Mouse (Mus musculus) stomach, embryonic 14.5 days (tissue): Measurements from ENCODE around the gene Mcpt9. TPM values are rescaled to one million over a fixed set of nuclear protein-coding genes. Genes with fewer than 3 reads are reported as not detected.
"Not testable (repeated sequence)": the region's sequence is repeated elsewhere in the genome, so short reads cannot be mapped to it uniquely, and the experiment has no call there.

Experiments used
- ATAC-seq: fragments of 200-750 bp; cut with Nextera tagmentation; 2 replicates; pipeline ENCODE4 v1.8.0; 2017; ENCODE audit warnings: low read depth, moderate TSS enrichment; ENCODE audit not compliant: insufficient number of reproducible peaks, insufficient read depth, low FRiP score
- H3K27ac ChIP-seq: fragments of 300-500 bp; sonication (generic); 2 replicates; pipeline ENCODE4 v1.5.1; 2014; ENCODE audit warnings: mild to moderate bottlenecking, low read length, moderate library complexity, mixed read lengths
- H3K27me3 ChIP-seq: fragments of 300-500 bp; sonication (generic); 2 replicates; pipeline ENCODE4 v1.6.1; 2014; ENCODE audit warnings: low read length, control low read depth, mixed read lengths; ENCODE audit not compliant: control insufficient read depth, insufficient read depth
- H3K36me3 ChIP-seq: fragments of 300-500 bp; sonication (generic); 2 replicates; pipeline ENCODE4 v1.6.1; 2014; ENCODE audit warnings: mild to moderate bottlenecking, control low read depth, low read length, moderate library complexity, mixed read lengths; ENCODE audit not compliant: control insufficient read depth, insufficient read depth
- H3K4me1 ChIP-seq: fragments of 300-500 bp; sonication (generic); 2 replicates; pipeline ENCODE4 v1.6.1; 2014; ENCODE audit warnings: low read length, control low read depth, mixed read lengths; ENCODE audit not compliant: control insufficient read depth, insufficient read depth
- H3K4me2 ChIP-seq: fragments of 300-500 bp; sonication (generic); replicated peaks from 2 replicates; pipeline ENCODE4 v1.6.1; 2014; ENCODE audit warnings: low read depth, low read length, control low read depth
- H3K4me3 ChIP-seq: fragments of 300-500 bp; sonication (generic); 2 replicates; pipeline ENCODE4 v1.5.1; 2014; ENCODE audit warnings: low read depth, low read length, control low read depth
- H3K9ac ChIP-seq: fragments of 300-500 bp; sonication (generic); replicated peaks from 2 replicates; pipeline ENCODE4 v1.6.1; 2014; ENCODE audit warnings: low read depth, mild to moderate bottlenecking, control low read depth, low read length, moderate library complexity, mixed read lengths
- H3K9me3 ChIP-seq: fragments of 300-500 bp; sonication (generic); 2 replicates; pipeline ENCODE4 v1.6.1; 2016; ENCODE audit warnings: low read depth, low read length, control low read depth; ENCODE audit not compliant: control insufficient read depth
- WGBS: fragments of 180-500 bp; shearing (Covaris S2); extraction: QIAGEN DNeasy Blood & Tissue Kit; methylation state at CpG from one replicate; pipeline ENCODE4 v1.1.7; 2014; 5-methylcytosine and 5-hydroxymethylcytosine counted together
- polyA plus RNA-seq: library from polyadenylated mRNA; unstranded; fragments of >200 nt; fragmentation: Nextera tagmentation; extraction: Ambion mirVana; gene quantifications from 2 replicates; pipeline ENCODE4 v1.2.1, GENCODE M21; 2014

The Mcpt9 gene
- polyA plus RNA-seq, 1 experiment from 2014 or later = not detected

- no peaks in the 10 kb centered on the region for H3K27me3 ChIP-seq
- no peak overlapping the region for H3K27ac ChIP-seq
- no peaks in the 10 kb centered on the region for H3K36me3 ChIP-seq
- no peak for ATAC-seq
- no peaks in the 10 kb centered on the region for H3K4me1 ChIP-seq
- WGBS = 94% methylated on average over 2 of the region's 2 CpGs
- H3K4me2 ChIP-seq = no peak overlapping the region
- no peak overlapping the region for H3K9ac ChIP-seq
- no peaks in the 10 kb centered on the region for H3K9me3 ChIP-seq
- H3K4me3 ChIP-seq = no peak overlapping the region
Measured at GRCm38 (mm10) chr14:56013924-56014323, 16.4 kb downstream of the Mcpt9 start.

GRCm38 (mm10) chr14:56013147-56013546 is 17.1 kb downstream of the Mcpt9 start:
- 65% methylated on average over 3 of the region's 3 CpGs for WGBS
- no peaks in the 10 kb centered on the region for H3K9me3 ChIP-seq
- ATAC-seq = no peak
- H3K4me1 ChIP-seq = no peaks in the 10 kb centered on the region
- H3K9ac ChIP-seq = no peak overlapping the region
- H3K4me3 ChIP-seq = no peak overlapping the region
- H3K27me3 ChIP-seq = no peaks in the 10 kb centered on the region
- H3K4me2 ChIP-seq = no peak overlapping the region
- H3K36me3 ChIP-seq = no peaks in the 10 kb centered on the region
- H3K27ac ChIP-seq = no peak overlapping the region

GRCm38 (mm10) chr14:55987464-55987863 is 42.8 kb downstream of the Mcpt9 start:
- H3K36me3 ChIP-seq, H3K4me1 ChIP-seq, H3K9ac ChIP-seq, H3K27ac ChIP-seq, ATAC-seq, H3K4me3 ChIP-seq, H3K4me2 ChIP-seq, H3K9me3 ChIP-seq, H3K27me3 ChIP-seq: not testable (repeated sequence)
- 67% methylated on average over 1 of the region's 3 CpGs for WGBS

Other genes starting within 250 kb of the Mcpt9 start
- gene Adcy4, start 246.4 kb downstream of the Mcpt9 start, polyA plus RNA-seq = 4.3 and 5.8 TPM in 2 replicates
- gene Ripk3, start 241.6 kb downstream of the Mcpt9 start, polyA plus RNA-seq = 25.3 and 32.3 TPM in 2 replicates
- gene Nfatc4, start 207.4 kb downstream of the Mcpt9 start, polyA plus RNA-seq = 54.9 and 56.6 TPM in 2 replicates
- gene Nynrin, start 176.5 kb downstream of the Mcpt9 start, polyA plus RNA-seq = 14.2 and 17.2 TPM in 2 replicates
- 0.36 and 0.45 TPM in 2 replicates for gene Cbln3, start 146.1 kb downstream of the Mcpt9 start, polyA plus RNA-seq
- gene Khnyn, start 145.5 kb downstream of the Mcpt9 start, polyA plus RNA-seq = 10.4 TPM in 2 replicates
- gene Sdr39u1, start 130.2 kb downstream of the Mcpt9 start, polyA plus RNA-seq = 64.4 and 71.5 TPM in 2 replicates
- 2.6 and 3.4 TPM in 2 replicates for gene Cma1, start 85.8 kb downstream of the Mcpt9 start, polyA plus RNA-seq
- not detected in 2 replicates for gene Cma2, start 79.5 kb downstream of the Mcpt9 start, polyA plus RNA-seq
- gene Mcpt1, start 12.5 kb downstream of the Mcpt9 start, polyA plus RNA-seq = 0.58 and 0.86 TPM in 2 replicates
- gene Mcpt2, start 11.5 kb upstream of the Mcpt9 start, polyA plus RNA-seq = 0.64 and 1.0 TPM in 2 replicates
- 0.52 and 1.2 TPM in 2 replicates for gene Mcpt4, start 31.8 kb upstream of the Mcpt9 start, polyA plus RNA-seq
- 1.0 and 1.5 TPM in 2 replicates for gene Mcpt8, start 54.8 kb upstream of the Mcpt9 start, polyA plus RNA-seq
- 0.43 and 0.51 TPM in 2 replicates for gene Ctsg, start 72.1 kb upstream of the Mcpt9 start, polyA plus RNA-seq
- gene Gzme, start 90.1 kb upstream of the Mcpt9 start, polyA plus RNA-seq = not detected in 2 replicates
- not detected in 2 replicates for gene Gzmd, start 102.1 kb upstream of the Mcpt9 start, polyA plus RNA-seq
- gene Gzmg, start 129.1 kb upstream of the Mcpt9 start, polyA plus RNA-seq = not detected in 2 replicates
- not detected in 2 replicates for gene Gzmn, start 144.1 kb upstream of the Mcpt9 start, polyA plus RNA-seq
- gene Gzmf, start 180.9 kb upstream of the Mcpt9 start, polyA plus RNA-seq = not detected in 2 replicates
- gene Gzmc, start 204.2 kb upstream of the Mcpt9 start, polyA plus RNA-seq = not detected in 2 replicates
- 0.41 and 1.0 TPM in 2 replicates for gene Gzmb, start 231.8 kb upstream of the Mcpt9 start, polyA plus RNA-seq